Mouse (Mus musculus) spleen, postnatal 10 days (tissue): ENCODE results near the gene Hmgcs2.

ENCODE experiments used
- DNase-seq, 2 experiments: peaks; one replicate each; pipeline ENCODE4 v3.0.0; 2021 to 2022; ENCODE audit warnings: low spot score in 2 of 2

Gene Hmgcs2

DNA sequence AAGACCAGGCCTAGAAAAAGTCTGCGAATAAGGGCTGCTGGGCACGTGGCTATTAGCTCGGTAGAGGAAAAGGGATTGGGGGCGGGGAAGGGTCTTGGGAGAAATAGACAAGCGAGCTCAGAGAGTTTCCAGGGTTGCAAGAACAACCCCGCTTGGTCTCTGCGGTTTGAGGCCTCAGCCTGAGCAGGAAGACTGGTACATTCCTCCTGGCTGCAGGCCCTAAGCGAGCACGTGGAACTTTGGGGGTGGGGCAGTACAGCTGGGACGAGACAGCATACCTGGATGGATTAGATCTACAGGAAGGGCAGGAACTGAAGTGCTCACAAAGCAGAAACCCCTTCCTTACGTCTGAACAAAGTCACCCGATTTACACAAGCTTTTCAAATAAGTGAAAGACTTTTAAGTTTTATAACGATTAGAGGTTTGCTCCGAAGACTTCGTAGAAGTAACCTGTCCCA lies 58.4 kb downstream of the Hmgcs2 start:
- peak; percentile 23 to 33 for DNase-seq

DNA sequence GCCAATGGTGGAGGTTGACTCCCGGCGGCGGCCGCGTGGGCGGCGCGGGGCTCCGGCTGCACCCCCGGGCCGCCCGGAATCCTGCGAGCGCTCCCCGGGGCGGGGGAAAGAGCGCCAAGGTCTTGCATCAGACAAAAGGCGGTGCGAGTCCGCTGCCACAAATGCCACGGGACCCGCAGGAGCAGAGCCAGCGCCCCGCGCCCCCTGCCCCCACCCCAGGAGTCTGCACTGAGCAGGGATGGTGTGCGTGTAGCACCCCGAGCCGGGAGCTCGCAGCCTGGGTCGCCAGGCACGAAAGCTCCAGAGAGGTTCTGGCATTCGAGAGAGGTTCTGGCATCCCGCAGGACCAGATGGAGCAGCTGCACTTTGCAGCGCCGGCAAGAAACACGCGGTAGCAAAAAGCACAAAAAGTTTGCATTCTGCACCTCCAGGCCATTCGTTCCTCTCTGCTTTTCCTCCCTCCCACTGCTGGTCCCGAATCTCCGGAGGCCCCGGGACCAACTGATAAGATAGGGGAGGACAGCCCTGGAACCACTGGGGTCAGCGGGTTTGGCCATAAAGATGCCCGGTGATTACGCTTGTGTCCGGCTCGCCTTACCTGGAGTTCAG lies 59.0 kb downstream of the Hmgcs2 start:
- DNase-seq = peak; percentile 27 to 46

DNA sequence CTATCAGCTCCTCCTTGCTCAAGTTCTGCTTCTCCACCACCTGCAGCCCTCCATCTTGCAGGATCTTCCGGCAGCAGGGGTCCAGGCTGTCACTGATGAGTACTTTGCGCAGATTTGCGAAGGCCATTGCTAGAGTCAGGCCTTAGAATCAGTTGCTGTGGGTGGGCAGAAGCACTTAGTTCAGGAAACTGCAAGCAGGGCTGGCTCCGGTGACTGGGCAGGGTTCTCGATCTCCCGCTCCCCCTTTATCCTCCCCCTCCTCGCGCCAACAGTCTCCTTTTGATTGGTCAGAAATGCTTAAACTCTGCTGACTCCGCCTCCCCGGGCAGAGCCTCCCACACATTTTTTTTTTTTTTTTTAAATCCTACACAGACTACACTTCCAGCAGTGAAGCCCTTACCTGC lies 59.5 kb downstream of the Hmgcs2 start, which contains the start of gene Phgdh:
Gene Phgdh, minus strand, starts transcription at position 285 of the 404 bp plus-strand sequence.
- peak in 1 of 2 experiments; percentile 72 for DNase-seq

DNA sequence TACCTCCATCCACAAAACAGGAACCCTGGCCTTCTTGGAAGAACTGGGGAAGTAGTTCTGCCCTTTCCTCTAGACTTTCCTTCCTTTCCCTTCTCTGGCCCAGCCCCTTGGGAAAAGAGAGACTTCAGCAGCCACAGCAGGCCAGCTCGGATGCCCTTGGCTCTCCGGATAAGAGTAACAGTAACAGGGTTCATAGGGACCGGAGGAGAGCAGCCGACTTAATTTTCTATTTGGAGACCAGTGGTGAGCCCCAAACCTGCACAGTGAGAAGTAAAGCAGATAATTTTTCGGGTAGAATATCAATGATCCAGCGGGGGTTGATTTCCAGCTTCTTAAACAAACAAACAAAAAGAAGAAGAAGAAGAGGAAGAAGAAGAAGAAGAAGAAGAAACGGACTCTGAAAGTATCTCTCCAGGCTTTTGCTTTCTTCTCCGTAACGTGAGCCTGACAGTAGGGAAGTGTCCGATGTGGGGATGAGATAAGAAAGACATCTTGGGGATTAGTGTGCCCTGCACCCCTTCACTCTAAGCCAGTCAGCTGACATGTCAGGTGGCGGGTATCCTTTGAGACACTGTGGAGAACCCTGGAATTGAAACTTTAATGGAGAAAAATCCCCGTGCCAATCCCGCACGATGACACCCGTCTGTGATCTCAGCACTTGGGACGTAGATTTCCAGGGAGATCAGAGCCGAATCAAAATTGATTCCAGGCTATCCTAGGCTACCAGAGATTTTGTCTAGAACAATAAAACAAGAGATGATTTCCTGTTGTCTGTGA lies 60.8 kb downstream of the Hmgcs2 start:
- no peak for DNase-seq

DNA sequence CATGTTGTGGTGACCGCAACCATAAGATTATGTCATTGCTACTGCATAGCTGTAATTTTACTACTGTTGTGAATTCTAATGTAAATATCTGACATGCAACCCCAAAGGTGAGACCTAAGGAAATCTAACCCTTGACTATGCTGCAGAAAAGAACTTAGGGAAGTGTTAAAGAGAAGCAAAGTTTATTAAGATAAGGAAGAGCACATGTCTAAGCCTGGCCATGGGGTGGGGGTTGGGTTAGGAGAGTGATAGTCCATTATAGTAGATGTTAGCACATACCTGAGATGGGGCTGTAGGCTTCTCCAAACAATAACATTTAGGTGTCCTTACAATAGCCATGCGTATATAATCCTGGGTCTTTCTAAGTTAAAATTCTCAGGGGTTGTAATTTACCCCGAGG lies 63.0 kb downstream of the Hmgcs2 start:
- no peak for DNase-seq

DNA sequence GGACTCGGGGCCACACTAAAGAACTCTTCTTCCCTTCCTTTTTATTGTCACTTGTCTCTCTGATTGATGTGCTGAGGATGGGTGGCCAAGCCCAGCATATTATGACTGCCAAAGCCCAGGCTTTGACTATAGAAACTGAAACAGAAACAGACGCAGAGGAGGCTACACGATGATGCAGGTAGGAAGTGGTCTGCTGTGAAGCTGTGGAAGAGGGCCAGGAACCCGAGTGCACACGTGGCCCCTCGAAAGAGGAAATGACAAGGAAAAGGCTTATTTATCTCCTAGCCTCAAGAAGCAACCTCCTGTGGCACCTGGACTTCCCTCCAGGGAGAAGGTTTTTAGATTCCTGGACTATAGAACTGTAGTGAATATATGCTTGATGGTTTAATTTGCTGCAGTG lies 67.9 kb downstream of the Hmgcs2 start:
- peak in 1 of 2 experiments; percentile 30 for DNase-seq

DNA sequence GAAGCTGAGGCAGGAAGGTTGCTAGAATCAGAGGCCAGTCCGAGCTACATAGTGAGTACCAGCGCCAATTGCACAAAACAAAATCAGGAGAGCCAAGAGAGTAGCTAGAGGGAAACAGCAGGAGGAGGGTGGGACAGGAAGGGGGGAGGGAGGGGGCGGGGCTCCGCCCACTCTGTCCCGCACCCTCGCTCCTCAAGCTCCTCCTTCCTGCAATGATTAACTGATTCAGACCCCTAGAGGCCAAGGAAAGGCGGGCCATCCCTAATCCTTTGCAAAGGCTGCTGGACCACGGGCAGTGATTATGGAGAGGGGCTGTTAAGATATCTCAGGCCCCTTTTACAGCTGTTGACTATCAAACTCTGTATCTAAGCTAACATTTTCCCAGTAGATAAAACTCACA lies 68.5 kb downstream of the Hmgcs2 start:
- DNase-seq = no peak

DNA sequence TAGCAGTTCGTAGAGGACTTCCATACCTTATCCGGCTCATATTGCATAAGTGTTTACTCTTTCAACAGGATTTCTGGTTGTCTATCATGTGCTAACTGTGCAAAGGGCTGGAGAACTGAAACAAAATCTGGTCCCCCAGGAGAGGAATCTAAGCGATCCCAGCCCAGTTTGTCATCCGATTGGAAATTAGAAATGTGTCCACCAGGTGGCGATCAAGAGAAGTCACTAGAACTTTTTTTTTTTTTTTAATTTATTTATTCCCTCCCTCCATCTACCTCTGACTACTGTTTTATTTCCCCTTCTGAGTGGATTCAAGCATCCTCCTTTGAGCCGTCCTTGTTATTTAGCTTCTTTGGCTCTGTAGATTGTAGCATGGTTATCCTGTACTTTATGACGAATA lies 73.7 kb downstream of the Hmgcs2 start:
- DNase-seq = peak; percentile 26 to 77

DNA sequence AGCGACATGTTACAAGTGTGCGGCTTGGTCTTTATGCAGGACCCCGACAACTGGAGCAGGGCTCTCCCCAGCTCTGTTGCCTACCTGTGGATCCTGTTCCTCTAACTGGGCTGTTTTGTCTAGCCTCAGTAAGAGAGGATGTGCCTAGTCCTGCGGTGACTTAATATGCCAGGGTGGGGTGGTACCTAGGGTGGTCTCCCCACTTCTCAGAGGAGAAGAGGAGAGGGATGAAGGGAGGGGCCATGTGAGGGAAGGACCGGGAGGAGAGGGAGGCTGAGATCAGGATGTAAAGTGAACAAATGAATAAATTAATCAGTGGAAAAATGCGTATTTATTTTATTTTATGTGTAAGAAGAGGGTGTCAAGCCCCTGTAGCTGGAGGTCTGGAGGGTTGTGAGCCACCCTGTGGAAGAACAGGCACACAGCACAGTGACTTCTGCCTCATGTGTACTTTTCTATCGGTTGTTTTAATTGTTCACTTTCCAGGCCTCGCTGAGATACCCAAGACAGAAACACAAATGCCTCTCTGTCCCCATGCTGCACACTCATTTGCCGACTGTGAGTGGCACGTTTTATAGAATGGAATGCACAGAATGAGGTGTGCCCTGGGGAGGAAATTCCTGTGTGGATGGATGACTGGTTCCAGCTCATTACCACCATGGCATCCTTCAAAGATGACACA lies 75.2 kb downstream of the Hmgcs2 start:
- DNase-seq = no peak

DNA sequence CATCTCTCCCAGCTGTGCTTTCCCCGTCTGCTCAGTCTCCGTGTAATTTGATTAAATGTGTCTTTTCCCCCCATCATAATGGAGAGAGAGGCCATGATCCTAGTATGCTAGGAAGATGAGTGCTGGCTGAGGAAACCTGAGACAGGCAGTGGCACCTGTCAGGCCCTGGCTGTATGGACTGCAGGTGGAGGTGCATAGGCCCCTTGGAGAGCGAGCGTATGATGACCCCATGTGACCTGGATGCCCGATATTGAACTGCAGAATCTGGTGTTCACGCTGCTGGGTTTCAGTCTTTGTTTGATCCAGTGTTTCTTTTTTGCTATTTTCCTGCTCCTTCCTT lies 75.8 kb downstream of the Hmgcs2 start:
- DNase-seq = no peak

DNA sequence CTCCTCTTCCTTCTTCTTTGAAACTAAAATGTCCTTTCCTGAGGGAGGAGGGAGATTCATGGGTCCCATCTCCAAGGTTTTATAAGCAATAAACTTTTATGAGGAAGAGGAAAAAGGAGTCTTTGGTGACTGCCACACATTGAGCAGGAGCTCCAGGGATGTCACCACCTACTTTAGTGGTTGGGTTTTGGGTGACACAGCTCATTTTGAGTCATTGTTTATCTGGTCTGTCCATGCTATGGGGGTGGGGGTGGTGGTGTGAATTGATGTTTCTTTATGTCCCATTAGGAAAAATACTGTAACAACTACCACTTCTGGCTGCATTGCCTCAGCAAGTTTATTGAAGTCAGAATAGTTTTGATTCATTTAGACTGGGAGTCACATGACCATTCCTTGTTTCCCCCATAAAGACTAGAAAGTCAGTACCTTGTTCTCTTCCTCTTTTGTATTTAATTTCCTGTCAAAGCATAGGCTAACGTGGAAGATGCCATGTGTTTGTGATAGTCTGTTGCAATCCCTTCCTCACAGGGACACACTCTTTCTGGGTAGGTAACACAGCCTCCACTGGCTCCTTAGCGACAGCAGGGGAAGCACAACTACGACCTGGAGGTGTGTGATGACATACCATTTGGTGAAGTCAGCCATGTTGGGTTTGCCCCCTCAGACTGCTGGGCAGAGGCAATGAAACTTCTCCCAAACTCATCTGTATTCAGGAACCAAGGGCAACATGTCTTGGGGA lies 76.6 kb downstream of the Hmgcs2 start:
- no peak for DNase-seq
